22 mouse cellular contexts compared by ENCODE assay signal in the genomic region with DNA sequence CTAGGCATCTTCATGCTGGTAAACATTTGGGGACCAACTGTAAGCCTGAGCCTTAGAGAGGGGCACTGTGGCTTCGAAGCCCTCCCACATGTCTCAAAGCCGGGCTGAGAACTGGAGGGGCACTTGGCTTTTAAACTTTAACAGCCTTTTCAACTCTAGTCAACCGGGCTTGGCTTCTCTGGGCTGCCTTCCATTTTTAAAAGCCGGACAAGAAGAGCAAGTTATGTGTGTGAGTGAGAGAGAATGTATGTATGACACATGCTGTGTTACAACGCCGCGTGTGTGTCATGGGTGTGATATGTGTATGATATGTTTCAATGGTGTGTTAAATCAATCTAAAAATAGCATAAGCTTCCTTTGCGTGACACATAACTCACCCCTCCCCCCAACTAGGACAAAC.
A peak's percentile ranks its signal among the peaks of the same experiment; 100 is the strongest.
DNase-seq lines count a peak whose midpoint lies in the region; ATAC-seq and TF ChIP-seq lines count a peak whose summit lies in the region.
"Had no signal": no experiment of that assay in that cellular context is flagged by ENCODE, and none has a peak within 500 bp of the region (broad histone marks: within the 10 kb centered on the region; RNA-seq: fewer than 3 reads in every experiment).

No protein-coding gene starts in this region.

- no peak overlapping the region for H3ac ChIP-seq in myocyte (ENCODE audit: control insufficient read depth, insufficient read length)

- H3K79me2 ChIP-seq in myocyte (ENCODE audit: control insufficient read depth, insufficient read depth), result no peaks in the 10 kb centered on the region

- no peak overlapping the region for H3K9ac ChIP-seq in intestine, embryonic 16.5 days (ENCODE audit: low read depth, low read length)
- no peak overlapping the region for H3K9ac ChIP-seq in hindbrain, embryonic 14.5 days
- H3K9ac ChIP-seq: embryonic facial prominence, embryonic 13.5 days; embryonic facial prominence, embryonic 15.5 days; forebrain, embryonic 13.5 days; forebrain, embryonic 15.5 days had no signal

- DNase-seq in heart, adult 11 months, result peak; percentile 68
- DNase-seq in heart, adult 18-20 months, result no peak
- peak; percentile 25 for DNase-seq in thymus, postnatal 0 days (ENCODE audit: low spot score)
- no peak for DNase-seq in thymus, adult 18-20 months
- no peak for DNase-seq in hindbrain, embryonic 14.5 days (ENCODE audit: low spot score)
- DNase-seq: adrenal gland, adult 2 months; adrenal gland, postnatal 10 days; adrenal gland, postnatal 25 days; B cell, adult 2 months; cerebellum, adult 11 months; cerebellum, adult 18-20 months; cerebellum, adult 8-10 months; cerebellum, adult 9-11 months; cerebellum, postnatal 14 days; cerebellum, postnatal 36 days; embryo, embryonic 11 days had no signal

- no peak for TF ChIP-seq POLR2A in myocyte (IDR thresholded peaks at IDR 0.05; ENCODE audit: insufficient read length, low read depth)

- no peaks in the 10 kb centered on the region for H3K36me3 ChIP-seq in myocyte (ENCODE audit: control insufficient read depth, insufficient read depth)
- no peaks in the 10 kb centered on the region for H3K36me3 ChIP-seq in intestine, embryonic 16.5 days (ENCODE audit: control insufficient read depth, insufficient read depth, low read length)
- no peaks in the 10 kb centered on the region for H3K36me3 ChIP-seq in hindbrain, embryonic 14.5 days (replicated peaks; ENCODE audit: control insufficient read depth, insufficient read depth)
- H3K36me3 ChIP-seq: embryonic facial prominence, embryonic 13.5 days; embryonic facial prominence, embryonic 15.5 days; forebrain, embryonic 15.5 days had no signal

- no peaks in the 10 kb centered on the region for H3K9me3 ChIP-seq in intestine, embryonic 16.5 days (ENCODE audit: control insufficient read depth, low read length)
- no peaks in the 10 kb centered on the region for H3K9me3 ChIP-seq in hindbrain, embryonic 14.5 days (ENCODE audit: control insufficient read depth, low read length)
- H3K9me3 ChIP-seq: embryonic facial prominence, embryonic 13.5 days; embryonic facial prominence, embryonic 15.5 days; forebrain, embryonic 13.5 days; forebrain, embryonic 15.5 days had no signal

- peaks cover 29% of the 10 kb centered on the region for H3K4me1 ChIP-seq in intestine, embryonic 16.5 days (ENCODE audit: control insufficient read depth, insufficient read depth, low read length)
- peaks cover 7% of the 10 kb centered on the region for H3K4me1 ChIP-seq in hindbrain, embryonic 14.5 days (replicated peaks; ENCODE audit: control insufficient read depth, insufficient read depth, low read length)

- H3K27me3 ChIP-seq in myocyte (ENCODE audit: control insufficient read depth, insufficient read depth, insufficient read length), result no peaks in the 10 kb centered on the region
- no peaks in the 10 kb centered on the region; the same call in 1 of the 2 replicates for H3K27me3 ChIP-seq in intestine, embryonic 16.5 days (replicated peaks; ENCODE audit: control insufficient read depth, insufficient read depth, low read length)
- H3K27me3 ChIP-seq in hindbrain, embryonic 14.5 days (ENCODE audit: control insufficient read depth, insufficient read depth, low read length), result peaks cover 13% of the 10 kb centered on the region

- no peak for ATAC-seq in intestine, embryonic 16.5 days
- no peak for ATAC-seq in hindbrain, embryonic 14.5 days (ENCODE audit: low FRiP score)
- ATAC-seq: forebrain, embryonic 13.5 days; forebrain, embryonic 15.5 days had no signal

- no peak overlapping the region for H3K27ac ChIP-seq in intestine, embryonic 16.5 days (ENCODE audit: low read length)
- no peak overlapping the region for H3K27ac ChIP-seq in hindbrain, embryonic 14.5 days
- H3K27ac ChIP-seq: embryonic facial prominence, embryonic 13.5 days; embryonic facial prominence, embryonic 15.5 days; forebrain, embryonic 13.5 days; forebrain, embryonic 15.5 days had no signal

- 88% methylated on average over 8 of the region's 8 CpGs for WGBS in intestine, embryonic 16.5 days
- 91% methylated on average over 8 of the region's 8 CpGs for WGBS in hindbrain, embryonic 14.5 days

- no peak overlapping the region for H3K4me3 ChIP-seq in myocyte
- no peak overlapping the region for H3K4me3 ChIP-seq in intestine, embryonic 16.5 days (ENCODE audit: low read length)
- no peak overlapping the region for H3K4me3 ChIP-seq in hindbrain, embryonic 14.5 days (replicated peaks; ENCODE audit: low read length)
- H3K4me3 ChIP-seq: embryonic facial prominence, embryonic 13.5 days; embryonic facial prominence, embryonic 15.5 days; forebrain, embryonic 13.5 days; forebrain, embryonic 15.5 days had no signal

- H3K4me2 ChIP-seq in myocyte (ENCODE audit: low read depth), result peak overlapping the region; percentile 28
- no peak overlapping the region for H3K4me2 ChIP-seq in intestine, embryonic 16.5 days (ENCODE audit: low read depth, low read length)
- H3K4me2 ChIP-seq in hindbrain, embryonic 14.5 days (replicated peaks), result no peak overlapping the region
- H3K4me2 ChIP-seq: embryonic facial prominence, embryonic 13.5 days; embryonic facial prominence, embryonic 15.5 days; forebrain, embryonic 13.5 days; forebrain, embryonic 15.5 days had no signal

TF ChIP-seq in myocyte, 11 proteins besides CTCF, POLR2A, EP300 and RAD21:
- TF ChIP-seq MYOD1 (IDR thresholded peaks at IDR 0.05; ENCODE audit: control insufficient read depth in 1 of 3, insufficient read length in 2 of 3, low read depth in 2 of 3) (no peak), TCF3 (IDR thresholded peaks at IDR 0.05; ENCODE audit: insufficient read length, low read depth) (no peak), REST (IDR thresholded peaks at IDR 0.05; ENCODE audit: insufficient read depth, insufficient read length) (no peak), SRF (IDR thresholded peaks at IDR 0.05; ENCODE audit: control insufficient read depth, insufficient read length, low read depth) (no peak)

Comparison
In these comparisons a context has a peak if more than half of its experiments do, and no peak if none do; other contexts are left out.
1. DNase-seq: peak in heart, adult 11 months (single experiment) and thymus, postnatal 0 days (single experiment); none in heart, adult 18-20 months (0 of 2), thymus, adult 18-20 months (0 of 2) and hindbrain, embryonic 14.5 days (single experiment).